Mouse (Mus musculus): Measurements from ENCODE around the gene Hes2.

DNA sequence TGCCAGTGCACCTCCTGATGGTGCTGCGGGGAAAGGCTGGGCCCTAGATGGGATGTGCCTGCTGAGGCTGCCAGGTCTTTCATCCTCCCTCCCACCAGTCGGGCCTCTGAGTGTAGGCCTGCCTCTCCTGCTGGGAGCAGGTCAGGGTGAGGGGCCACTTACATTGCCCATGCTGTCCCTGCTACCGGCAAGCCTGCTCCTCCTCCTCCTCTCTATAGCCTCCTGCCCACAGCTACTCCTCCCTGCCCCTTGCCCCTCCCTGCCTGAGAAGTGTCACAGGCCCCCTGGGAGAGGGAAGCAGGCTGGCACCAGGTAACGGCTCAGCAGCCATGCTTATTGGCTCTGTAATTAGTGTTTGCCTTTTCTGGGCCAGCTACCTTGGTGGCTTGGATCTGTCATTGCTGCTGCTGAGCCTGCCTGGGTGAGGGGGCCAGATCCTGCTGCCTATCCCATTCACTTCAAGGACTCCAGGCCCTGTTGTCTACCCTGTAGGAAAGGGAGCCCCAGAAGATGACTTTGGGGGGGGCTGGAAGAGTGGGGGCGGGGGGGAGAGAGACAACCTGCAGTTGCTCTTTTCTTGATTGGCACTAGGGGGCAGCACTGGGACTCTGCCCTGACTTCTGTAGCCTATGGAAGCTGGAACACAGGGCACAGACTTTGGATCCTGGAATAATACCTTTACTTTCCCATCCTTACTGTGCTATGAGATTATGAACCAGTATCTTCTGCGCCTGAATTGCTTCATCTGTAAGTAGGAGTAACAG lies 22.4 kb upstream of the Hes2 start:
- peak; percentile 49 for TF ChIP-seq CTCF (IDR thresholded peaks at IDR 0.05; ENCODE audit: control insufficient read depth, insufficient read depth, low read length)
- TF ChIP-seq POLR2A (IDR thresholded peaks at IDR 0.05; ENCODE audit: borderline replicate concordance, control insufficient read depth, low read depth, low read length): no peak

Data from bone marrow, adult 2 months (tissue).